Mouse (Mus musculus) heart, adult 18-20 months (tissue): Measurements from ENCODE around the gene Nwd2. TPM values are rescaled to one million over a fixed set of nuclear protein-coding genes. Genes with fewer than 3 reads are reported as not detected.

ENCODE experiments used
- DNase-seq, 2 experiments: peaks; one replicate each; pipeline ENCODE4 v3.0.0; 2021 to 2022; ENCODE audit warnings: mixed read lengths in 1 of 2
- long read RNA-seq, 2 experiments: library from polyadenylated mRNA; stranded (forward); transcript quantifications; one replicate each; pipeline ENCODE4 v2.0.0; 2021
- total RNA-seq, 2 experiments: library from RNA; stranded (reverse); gene quantifications; 2 replicates each; pipeline ENCODE4 v1.2.3; 2021

The Nwd2 gene
- total RNA-seq, result not detected
- long read RNA-seq, experiment 1, result 0 reads
- long read RNA-seq, experiment 2, result 0 reads

DNA sequence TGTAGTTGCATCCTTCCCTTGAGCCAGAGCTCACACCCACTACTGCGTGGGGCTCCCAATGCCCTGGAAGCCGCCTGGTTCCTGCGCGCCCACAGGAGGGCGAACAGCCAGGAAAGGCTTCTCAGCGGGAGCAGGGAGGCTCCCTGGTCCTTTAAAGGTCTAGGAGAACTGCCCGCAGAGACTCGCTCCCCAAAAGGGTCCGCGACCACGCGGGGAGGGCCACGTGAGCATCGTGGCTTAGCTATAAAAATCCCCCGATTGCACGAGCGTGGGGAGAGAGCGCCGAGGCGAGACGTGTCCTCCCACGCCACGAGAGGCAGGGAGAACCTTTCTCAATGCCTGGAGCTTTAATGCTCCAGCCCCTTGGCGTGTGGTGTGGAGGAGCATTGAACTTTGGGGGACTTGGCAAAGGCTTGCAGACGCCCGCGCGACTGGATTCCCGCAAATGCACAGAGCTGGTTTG, at the start of gene Nwd2:
TSS of gene Nwd2 (plus strand) at position 33 of the 463 bp plus-strand sequence.
- no peak for DNase-seq

DNA sequence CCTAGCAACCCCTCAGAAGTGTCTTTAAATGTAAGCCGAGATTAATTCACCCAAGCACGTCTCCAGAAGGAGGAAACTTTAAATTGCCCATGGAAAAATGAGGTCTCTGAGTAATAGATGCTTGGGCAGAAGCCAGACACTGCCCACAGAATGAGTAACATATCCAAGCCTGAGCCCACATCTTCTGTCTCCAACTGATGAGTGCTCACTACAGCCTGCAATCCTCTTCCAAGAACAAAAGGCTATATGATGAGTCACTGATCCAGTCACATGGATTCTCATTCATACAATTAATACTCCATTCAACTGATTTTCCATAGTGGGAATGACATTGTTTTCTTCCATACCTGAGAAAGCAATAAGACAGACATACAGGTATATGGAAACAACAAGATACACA, 41.5 kb upstream of the Nwd2 start:
- DNase-seq, result no peak

DNA sequence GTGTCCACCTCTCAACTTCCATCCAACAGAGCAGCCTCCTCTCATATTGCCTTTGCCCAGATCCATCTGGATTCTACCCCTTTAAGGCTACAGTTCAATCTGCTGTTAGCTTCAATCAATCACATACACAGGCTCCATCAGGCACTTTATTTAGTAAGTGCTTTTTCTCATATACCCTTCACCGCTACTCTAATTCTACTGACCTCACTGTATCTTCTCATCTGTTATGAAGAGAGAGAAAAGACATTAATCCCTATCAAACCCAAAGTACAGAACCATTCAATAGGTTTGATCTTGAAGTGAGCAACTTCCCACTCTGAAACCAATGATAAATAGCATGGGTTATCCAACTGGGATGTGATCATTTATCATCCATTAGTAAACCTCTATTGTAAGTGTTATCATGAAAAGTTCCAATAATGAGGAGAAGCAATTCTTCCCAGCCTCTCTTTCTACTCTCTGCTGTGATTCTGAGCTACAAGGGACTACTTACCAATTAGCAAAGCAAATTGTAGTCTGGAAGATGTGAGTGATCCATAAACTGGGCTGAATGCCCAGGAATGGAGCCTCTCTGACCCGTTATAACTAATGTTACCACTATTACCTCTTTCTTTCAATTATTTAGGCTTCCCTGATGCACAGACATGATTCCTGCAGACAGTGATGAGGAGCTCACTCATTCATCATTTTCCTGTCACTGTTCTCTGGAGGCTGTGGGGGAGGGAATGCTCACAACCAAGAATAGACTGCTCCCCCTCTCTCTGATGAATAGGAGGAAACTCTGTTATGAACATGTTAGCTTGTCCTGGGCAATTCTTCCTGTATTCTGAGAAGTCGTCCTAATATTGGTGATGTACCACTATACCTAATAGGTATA, 31.9 kb upstream of the Nwd2 start:
- no peak for DNase-seq

DNA sequence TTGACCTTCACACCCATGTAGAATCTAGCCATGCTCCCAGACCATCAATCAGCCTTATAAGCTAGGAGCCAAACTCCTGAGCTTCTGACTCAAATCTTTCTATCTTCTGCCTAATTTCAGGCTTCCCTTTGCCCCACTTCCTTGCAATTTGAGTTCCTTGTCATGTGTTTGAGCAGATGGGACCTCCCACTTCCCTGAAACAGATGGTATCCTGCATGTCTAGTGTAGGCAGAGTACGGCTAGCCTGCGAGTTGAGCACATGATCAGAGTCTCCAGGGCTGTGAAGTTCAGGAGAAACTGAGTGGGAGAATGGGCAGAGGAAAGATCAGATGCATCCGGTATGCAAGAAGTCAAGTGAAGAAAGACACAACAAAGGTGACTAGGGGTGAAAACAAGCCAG, 24.8 kb upstream of the Nwd2 start:
- DNase-seq, result no peak

DNA sequence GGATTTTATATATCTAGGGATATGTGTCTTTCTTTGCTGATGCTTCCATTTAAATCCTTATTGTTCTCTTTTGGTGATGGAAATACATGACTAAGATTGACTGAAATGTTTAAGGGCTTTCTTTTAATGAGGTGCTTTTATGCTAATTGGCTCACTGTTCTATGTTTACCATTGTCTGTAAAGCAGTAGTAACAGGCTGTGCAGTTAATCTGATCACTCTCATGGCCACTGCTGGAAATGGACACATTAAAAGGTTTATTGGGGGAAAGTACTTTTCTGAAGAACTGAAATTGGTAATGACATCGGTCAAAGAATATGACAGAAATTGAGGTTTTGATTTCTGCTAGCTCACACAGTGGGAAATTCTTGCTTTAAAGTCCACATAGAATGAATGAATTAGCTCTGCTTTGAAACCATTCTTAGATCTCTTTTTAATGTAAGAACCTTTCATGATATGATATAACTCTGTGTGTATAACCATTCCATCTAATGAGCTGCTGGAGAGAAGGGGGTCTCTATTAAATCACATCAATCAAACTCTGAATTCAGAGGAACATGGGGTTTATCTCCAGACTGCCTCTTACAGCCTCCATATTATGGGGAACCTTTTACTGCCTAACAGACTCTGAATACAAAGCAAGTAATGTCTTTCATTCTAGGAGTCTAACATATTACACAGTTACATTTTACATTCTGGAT, 20.9 kb upstream of the Nwd2 start:
- no peak for DNase-seq

DNA sequence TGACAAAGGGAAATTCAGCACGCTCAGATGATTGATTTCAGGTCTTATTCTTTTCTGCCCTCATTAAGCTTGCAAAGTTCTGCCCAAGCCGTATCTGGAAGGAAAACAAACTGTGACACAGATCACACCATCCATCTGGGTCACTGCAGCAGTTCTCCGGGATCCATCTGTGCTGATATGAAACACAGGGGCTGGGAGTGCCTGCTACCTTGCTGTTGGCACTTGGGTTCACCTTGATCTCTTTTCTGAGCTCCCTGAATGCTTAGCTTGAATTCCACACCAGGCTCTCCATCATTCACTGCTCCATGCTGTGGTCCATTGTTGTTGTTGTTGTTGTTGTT, 20.4 kb upstream of the Nwd2 start:
- DNase-seq, result no peak

DNA sequence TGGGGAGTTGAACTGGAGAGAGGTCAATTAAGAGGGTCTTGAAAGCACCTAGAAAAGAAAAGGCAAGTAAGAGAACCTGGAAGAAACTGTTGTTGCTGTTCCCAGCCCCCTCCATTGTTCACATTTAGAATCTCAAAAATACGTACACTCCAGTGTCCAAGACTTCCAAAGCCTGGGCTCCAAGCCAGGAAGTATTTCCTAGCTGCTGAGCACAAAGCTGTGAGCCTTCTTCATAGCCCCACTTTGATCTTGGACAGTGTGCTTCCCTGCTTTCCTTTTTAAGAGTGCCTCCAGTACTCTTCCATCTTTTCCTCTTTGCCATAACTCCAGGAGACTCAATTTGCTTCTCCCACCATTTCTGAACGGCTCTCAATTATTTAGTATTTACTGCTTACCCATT, 14.3 kb upstream of the Nwd2 start:
- no peak for DNase-seq

DNA sequence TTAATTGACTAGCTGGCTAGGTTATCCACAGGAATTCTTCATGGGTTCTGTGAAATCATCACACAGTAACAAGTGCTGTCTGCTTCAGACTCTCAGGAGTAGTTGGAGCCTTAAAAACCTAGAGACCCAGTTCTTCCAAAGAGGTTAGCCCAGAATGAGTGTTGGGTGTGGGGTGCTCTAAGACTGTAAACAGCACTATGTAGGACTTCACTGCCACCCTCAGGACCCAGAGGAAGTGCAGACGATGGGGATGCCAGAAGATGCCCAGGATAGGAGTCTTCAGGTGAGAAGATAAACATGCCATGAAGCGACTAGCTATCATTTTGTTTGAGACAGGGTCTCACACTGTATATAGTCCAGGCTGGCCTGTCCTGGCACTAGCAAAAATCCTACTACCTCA, 715 bp upstream of the Nwd2 start:
- no peak for DNase-seq

DNA sequence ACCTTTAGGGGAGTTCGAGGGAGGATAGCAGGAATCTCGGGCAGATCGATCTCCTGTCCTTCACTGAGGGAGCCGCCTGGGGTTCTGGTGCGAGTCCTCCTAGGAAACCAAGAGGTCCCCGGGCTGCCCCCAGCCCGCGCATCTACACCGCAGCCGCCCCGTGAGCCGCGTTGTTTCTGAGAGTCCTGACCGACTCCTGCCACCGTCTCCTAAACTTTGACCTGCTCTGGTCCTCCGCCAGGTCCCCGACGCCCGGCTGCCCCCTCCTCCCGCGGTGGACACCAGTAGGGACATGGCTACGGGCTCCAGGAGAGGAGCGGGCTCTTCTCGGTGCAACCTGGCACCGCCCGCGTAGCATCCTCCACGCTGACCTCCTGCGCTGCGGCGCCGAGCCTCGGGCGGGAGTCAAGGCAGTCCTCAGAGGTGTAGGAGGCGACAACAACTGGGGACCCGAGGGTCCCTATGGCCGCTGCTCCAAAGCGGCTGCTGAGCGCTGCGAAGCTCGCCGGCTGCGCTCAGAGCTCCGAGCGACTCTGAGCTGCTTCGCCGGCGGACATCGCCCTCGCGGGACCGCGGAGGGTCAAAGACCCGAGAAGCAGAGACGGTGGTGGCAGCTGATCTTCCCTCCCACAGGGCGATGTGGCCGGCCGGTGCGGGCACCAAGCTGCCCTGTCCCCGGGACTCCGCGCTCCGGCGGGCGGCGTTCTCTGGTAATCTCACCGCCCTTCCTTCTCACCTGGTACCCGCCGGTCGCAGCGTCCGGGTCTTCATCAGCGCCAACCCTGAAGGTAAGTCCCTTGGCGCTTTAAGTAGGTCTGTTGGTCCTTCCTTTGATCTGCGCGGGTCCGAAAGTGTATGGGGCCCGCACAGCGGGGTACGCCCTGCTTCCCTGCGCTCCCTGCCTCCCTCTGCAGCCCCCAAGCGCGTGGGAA, 897 bp downstream of the Nwd2 start:
- DNase-seq, result no peak

DNA sequence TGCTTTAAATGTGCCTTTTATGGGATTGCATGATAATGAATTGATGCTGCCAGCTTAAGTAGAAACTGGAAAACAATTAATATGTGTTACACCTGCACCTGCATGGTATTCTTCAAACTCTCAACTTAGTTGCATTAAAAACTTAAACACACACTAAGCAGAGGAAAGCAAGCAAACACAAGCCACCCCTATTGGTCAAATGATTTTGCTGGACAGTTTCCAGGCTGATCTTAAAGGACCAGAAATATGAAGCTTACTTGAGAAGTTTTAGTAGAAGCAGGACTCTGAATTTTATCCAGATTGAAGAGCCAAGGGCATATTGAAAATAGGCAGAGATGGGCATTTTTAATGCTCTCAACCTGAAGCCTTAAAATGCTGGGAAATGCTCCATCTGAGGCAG, 2.9 kb downstream of the Nwd2 start:
- DNase-seq, result no peak

DNA sequence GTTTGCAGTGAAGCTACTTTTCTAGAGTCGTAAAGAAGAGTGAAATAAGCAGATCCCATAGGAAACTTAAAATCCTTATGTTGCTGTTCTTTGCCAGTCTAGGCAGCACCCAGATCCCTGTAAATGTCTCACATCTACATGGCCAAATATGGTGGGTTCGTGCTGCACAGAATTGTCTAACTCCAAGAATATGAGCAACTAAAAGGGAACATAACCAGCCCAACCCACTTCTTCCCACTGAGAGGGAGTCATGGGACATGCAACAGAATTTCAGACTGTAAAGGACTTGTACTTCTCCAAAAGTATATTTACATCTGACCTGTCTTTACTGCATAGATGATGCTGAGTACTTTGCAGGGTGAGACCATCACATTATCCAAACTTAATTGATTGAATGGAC, 3.8 kb downstream of the Nwd2 start:
- no peak for DNase-seq

DNA sequence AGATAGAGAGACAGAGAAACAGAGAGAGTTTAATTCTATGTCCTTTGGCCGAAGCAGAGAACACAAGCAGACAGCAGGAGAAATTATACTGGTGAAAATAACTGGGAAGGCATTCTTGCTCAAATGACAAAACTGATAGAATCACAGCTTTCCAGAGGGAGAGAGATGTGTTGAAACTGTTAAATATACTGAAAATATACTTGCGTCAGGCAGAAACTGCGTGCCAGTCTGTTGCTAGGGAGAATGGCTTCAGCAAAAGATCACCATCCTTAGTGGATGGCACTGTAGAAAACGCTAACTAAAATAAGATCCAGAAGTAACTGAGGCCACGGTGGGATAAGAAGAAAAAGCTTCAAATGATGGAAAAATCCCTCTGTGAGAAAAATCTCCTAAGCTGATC, 18.0 kb downstream of the Nwd2 start:
- DNase-seq, result no peak

DNA sequence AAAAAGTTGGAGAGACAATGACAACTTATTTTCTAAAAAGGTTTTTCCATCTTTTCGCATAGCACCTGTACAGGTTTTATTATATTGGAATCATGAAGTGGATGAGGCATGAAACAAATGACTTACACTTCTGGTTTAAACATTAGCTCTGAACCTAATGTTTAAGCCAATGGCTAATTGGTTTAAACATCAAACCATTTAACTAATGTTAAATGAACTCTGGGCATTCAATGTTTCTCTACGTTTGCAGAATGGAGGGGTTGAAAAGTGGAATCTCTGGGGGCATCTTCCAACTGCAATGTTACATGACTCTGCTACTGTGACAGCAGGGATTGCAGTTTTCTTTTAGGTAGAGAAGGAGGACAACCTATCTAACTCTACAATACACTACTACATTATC, 27.0 kb downstream of the Nwd2 start:
- DNase-seq, result no peak

DNA sequence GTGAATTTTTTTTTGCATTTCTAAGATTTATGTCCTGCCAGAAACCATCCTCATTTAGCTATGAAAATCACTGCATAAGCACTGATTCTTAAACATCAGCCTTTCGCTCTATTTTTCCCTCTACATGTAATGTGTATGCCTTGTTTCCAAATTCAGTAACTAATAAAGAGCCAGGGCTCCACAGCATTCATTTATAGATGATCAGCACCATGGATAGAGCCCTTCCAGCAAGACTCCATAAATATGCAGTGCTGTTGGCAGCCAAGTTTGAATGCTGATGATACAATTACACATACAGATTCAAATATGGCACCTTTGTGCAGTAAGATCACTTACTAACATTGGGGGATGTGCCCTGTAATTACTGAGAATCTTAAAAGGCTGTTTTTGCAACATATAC, 40.2 kb downstream of the Nwd2 start:
- DNase-seq, result peak in 1 of 2 experiments; percentile 2

DNA sequence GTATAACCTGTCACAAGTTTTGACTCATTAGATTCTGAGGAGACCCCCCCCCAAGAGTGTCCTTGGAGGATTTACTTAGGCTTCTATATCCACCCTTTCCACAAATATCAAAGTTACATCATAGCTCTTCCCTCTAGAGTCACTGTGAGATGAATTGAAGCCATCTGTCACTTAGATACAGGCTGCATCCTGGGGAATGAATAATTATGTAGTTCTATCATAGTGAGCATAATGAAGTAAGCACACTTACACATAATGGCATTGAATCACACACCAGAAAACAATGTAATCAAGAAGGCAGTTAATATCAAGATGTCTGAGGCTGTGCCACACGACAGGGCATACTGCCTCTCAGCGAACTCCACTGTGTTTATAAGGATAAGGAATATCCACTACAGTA, 47.9 kb downstream of the Nwd2 start:
- no peak for DNase-seq

DNA sequence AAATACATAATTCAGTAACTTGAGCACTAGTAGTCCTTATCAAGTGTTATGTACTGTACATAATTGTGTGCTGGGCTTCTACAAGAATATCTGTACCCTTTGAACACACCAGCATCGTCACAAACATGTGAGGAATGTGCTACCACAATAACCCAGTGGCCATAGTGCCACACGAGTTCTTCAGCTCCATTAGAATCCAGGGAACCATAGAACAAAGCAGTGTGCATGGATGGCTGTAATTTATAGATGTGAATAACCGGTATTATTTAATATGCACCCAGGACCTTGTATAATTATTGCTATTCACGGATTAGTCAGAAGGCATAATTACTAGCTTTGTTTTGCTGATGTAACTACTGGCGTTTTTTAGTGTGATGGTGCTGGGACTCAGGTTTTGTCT, 48.3 kb downstream of the Nwd2 start:
- DNase-seq, result no peak

DNA sequence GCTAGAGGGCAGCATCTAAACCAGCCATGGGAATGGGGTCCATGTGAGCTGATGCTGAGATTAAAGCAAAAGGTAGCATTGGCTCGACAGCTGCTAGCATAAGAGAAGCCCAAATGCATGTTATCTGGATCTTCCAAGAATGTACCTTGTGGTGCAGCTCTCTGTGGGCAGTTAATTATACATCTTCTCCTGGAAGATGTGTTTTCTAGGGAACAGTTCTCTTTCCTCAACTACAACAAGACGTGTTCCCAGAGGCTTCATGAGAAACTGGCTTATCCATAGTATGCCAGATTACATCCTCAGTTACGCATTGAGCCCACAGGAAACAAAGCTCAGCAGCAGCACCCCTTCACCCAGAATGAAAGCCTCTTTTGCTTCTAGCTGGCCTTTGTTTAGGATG, 80.1 kb downstream of the Nwd2 start:
- no peak for DNase-seq

DNA sequence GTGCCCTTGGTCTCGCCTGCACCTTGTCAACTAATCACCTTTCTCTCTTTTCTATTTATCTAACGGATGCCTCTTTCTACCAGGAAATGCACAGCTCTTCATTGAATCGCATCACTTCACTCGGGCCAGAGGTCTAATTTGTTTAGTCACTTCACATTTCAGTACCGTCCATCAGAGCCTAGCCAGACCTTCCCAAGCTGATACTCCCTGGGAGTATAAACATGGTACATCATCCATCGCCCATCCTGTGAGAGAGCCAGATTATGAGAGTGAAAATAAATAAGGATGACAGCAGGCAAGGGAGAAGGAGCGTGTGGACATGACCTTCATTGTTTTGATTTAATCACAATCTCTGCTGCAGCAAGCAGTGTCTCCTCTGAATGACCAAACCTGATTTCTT, 86.6 kb downstream of the Nwd2 start:
- DNase-seq, result no peak

DNA sequence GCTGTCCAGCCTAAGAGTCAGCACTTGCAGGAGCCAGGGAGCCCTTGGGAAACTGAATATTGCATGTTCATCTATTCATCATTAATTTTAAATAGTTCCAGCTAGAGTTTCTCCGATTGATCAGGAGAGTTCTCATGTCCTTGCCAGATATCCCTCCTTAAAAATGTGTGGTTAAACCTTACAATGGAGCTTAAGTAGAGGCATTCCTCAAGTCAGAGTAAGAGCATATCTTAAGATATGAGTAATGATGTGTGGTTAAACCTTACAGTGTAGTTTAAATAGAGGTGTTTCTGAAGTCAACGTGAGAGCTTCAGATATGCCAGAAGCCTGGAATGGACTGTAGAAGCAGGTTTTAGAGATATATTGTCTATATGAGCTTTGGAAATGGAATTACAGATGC, 94.5 kb downstream of the Nwd2 start:
- DNase-seq, result no peak

DNA sequence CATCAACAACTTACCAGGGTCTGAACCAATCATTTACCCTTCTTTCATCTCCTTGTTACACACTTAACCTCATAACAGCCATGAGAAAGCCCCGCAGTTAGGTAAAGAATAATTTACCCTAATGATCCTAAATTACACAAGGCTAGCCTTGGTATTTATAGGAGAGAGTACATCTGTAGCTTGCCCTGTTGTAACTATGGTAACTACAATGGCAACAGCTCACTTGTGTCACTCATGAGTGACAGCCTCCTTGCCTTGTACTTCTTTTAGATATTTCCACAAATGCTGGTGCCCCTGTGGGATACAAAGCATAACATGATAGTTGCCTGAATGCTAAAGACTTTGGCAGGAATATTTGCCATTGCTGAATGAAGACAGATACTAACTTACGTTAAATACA, 99.4 kb downstream of the Nwd2 start:
- DNase-seq, result no peak

DNA sequence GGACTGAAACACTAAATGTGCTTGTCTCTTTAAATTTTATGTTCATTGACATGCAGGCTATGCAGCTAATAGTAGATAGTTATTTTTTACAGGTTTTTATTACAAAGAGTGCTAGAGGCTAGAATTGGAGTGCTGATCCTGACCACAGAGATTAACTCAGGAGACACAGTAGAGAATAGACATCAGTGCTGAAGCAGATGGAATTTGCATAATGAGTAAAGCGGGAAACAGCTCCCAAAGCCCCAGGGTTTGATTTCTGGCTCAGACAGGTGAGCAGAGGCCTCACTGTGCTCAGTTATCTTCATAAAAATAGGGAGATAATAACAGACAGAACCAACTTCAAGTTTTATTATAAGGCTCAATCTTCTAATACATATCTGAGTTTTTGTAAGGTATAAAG, 99.9 kb downstream of the Nwd2 start:
- DNase-seq, result no peak

DNA sequence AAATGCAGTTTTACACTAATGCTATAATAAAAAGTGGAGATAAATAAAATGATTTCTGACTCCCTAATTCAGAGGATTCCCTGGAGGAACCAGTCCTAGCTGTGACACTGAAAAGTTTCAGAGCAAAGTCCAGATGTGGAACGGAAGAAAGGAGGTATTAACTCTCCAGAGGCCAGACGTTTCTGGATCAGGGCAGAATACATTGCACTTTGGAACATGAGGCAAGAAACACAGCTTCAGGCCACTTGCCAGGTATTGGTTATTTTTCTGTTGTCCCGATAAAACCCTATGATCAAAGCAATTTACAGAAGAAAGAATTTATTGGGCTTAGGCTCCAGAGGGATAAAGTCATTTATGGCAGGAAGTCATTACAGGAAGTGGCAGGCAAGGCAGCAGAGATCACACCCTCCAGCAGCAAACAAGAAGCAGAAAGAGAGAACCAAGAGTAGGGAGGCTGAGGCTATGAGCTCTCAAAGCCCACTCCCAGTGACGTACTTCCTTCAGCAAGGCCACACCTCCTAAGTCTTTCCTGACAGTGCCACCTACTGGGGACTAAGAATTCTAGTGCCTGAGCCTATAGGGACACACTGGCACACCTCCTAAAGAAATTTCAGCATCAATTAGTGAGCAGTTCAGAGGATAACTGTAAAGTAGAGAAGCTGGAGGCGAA, 106.3 kb downstream of the Nwd2 start:
- DNase-seq, result no peak
